In genomic region chr9:63786026-63786670, GRCm38 (mm10) we compare ENCODE assay signal across 13 mouse cellular contexts. TPM values are rescaled to one million over a fixed set of nuclear protein-coding genes. Genes with fewer than 3 reads are reported as not detected.
DNase-seq lines count a peak whose midpoint lies in the region; ATAC-seq and TF ChIP-seq lines count a peak whose summit lies in the region.
"Had no signal": no experiment of that assay in that cellular context is flagged by ENCODE, and none has a peak within 500 bp of the region (broad histone marks: within the 10 kb centered on the region; RNA-seq: fewer than 3 reads in every experiment).

No protein-coding gene starts in this region.

- H3K9me3 ChIP-seq in heart, embryonic 16.5 days (replicated peaks; ENCODE audit: control insufficient read depth, low read length), result no peaks in the 10 kb centered on the region
- H3K9me3 ChIP-seq in limb, embryonic 12.5 days, result no peaks in the 10 kb centered on the region
- no peaks in the 10 kb centered on the region for H3K9me3 ChIP-seq in stomach, embryonic 16.5 days (replicated peaks; ENCODE audit: control insufficient read depth, low read length)
- H3K9me3 ChIP-seq: neural tube, embryonic 13.5 days had no signal

- intact Hi-C loops in gastrocnemius, postnatal 36 days (cut with DNase I), result no loop called here

- ATAC-seq in heart, embryonic 16.5 days (replicated peaks; ENCODE audit: extremely low read depth, insufficient read depth, low FRiP score), result peak; percentile 18; the same call in 1 of the 2 replicates
- ATAC-seq in limb, embryonic 12.5 days (ENCODE audit: insufficient number of reproducible peaks, insufficient read depth, low FRiP score, low TSS enrichment, low read depth), result no peak
- ATAC-seq in stomach, embryonic 16.5 days (ENCODE audit: insufficient read depth, low FRiP score), result no peak

- no peak overlapping the region for H3K4me2 ChIP-seq in heart, embryonic 16.5 days (ENCODE audit: low read depth, low read length)
- H3K4me2 ChIP-seq in limb, embryonic 12.5 days, result no peak overlapping the region
- no peak overlapping the region for H3K4me2 ChIP-seq in stomach, embryonic 16.5 days (ENCODE audit: low read depth, low read length)
- H3K4me2 ChIP-seq: neural tube, embryonic 13.5 days had no signal

- peaks cover 7% of the 10 kb centered on the region for H3K4me1 ChIP-seq in heart, embryonic 16.5 days (ENCODE audit: control insufficient read depth, insufficient read depth, low read length)
- peaks cover 14% of the 10 kb centered on the region for H3K4me1 ChIP-seq in thymus, adult 2 months (replicated peaks; ENCODE audit: control insufficient read depth, insufficient read depth, low read length)
- peaks cover 74% of the 10 kb centered on the region for H3K4me1 ChIP-seq in limb, embryonic 12.5 days (replicated peaks)
- H3K4me1 ChIP-seq in stomach, embryonic 16.5 days (ENCODE audit: control insufficient read depth, insufficient read depth, low read length), result peaks cover 24% of the 10 kb centered on the region

- H3K9ac ChIP-seq in heart, embryonic 16.5 days (ENCODE audit: low read length), result no peak overlapping the region
- no peak overlapping the region for H3K9ac ChIP-seq in limb, embryonic 12.5 days (replicated peaks)
- H3K9ac ChIP-seq in stomach, embryonic 16.5 days (ENCODE audit: low read length), result no peak overlapping the region
- H3K9ac ChIP-seq: neural tube, embryonic 13.5 days had no signal

- H3K27ac ChIP-seq in heart, embryonic 16.5 days (ENCODE audit: low read length), result peak overlapping the region; percentile 30; the same call in 1 of the 2 replicates
- H3K27ac ChIP-seq in thymus, adult 2 months (ENCODE audit: control insufficient read depth, insufficient read depth, low read length), result no peak overlapping the region
- H3K27ac ChIP-seq in limb, embryonic 12.5 days, result peak overlapping the region; percentile 53; the same call in 1 of the 2 replicates
- 0 out of 2 replicates have a peak overlapping the region, but pooled peaks have one; percentile 20 for H3K27ac ChIP-seq in stomach, embryonic 16.5 days (ENCODE audit: low read length)
- H3K27ac ChIP-seq: neural tube, embryonic 13.5 days had no signal

- H3K36me3 ChIP-seq in heart, embryonic 16.5 days (ENCODE audit: control insufficient read depth, insufficient read depth), result no peaks in the 10 kb centered on the region
- no peaks in the 10 kb centered on the region for H3K36me3 ChIP-seq in thymus, adult 2 months (ENCODE audit: control insufficient read depth, insufficient read depth, low read length)
- H3K36me3 ChIP-seq in limb, embryonic 12.5 days, result no peaks in the 10 kb centered on the region
- no peaks in the 10 kb centered on the region for H3K36me3 ChIP-seq in stomach, embryonic 16.5 days (ENCODE audit: control insufficient read depth, insufficient read depth, low read length)
- H3K36me3 ChIP-seq: neural tube, embryonic 13.5 days had no signal

- 0 out of 2 replicates have a peak, but pooled peaks cover 2% of the 10 kb centered on the region for H3K27me3 ChIP-seq in heart, embryonic 16.5 days (ENCODE audit: control insufficient read depth, insufficient read depth, low read length)
- H3K27me3 ChIP-seq in thymus, adult 2 months (ENCODE audit: control insufficient read depth, insufficient read depth, low read length), result no peaks in the 10 kb centered on the region
- no peaks in the 10 kb centered on the region for H3K27me3 ChIP-seq in limb, embryonic 12.5 days
- no peaks in the 10 kb centered on the region for H3K27me3 ChIP-seq in stomach, embryonic 16.5 days (ENCODE audit: control insufficient read depth, insufficient read depth, low read length)

- H3K4me3 ChIP-seq in heart, embryonic 16.5 days (ENCODE audit: low read length), result no peak overlapping the region
- no peak overlapping the region for H3K4me3 ChIP-seq in thymus, adult 2 months (ENCODE audit: control insufficient read depth, insufficient read depth, low read length)
- H3K4me3 ChIP-seq in limb, embryonic 12.5 days (replicated peaks), result no peak overlapping the region
- no peak overlapping the region for H3K4me3 ChIP-seq in stomach, embryonic 16.5 days (replicated peaks; ENCODE audit: low read length)
- H3K4me3 ChIP-seq: neural tube, embryonic 13.5 days had no signal

- no peak for TF ChIP-seq CTCF in thymus, adult 2 months (IDR thresholded peaks at IDR 0.05; ENCODE audit: borderline replicate concordance, control insufficient read depth, extremely low read depth, insufficient read depth, low read length, poor library complexity)

- 26% methylated on average over 5 of the region's 5 CpGs for WGBS in heart, embryonic 16.5 days
- 36% methylated on average over 5 of the region's 5 CpGs for WGBS in thymus, adult 2 months
- WGBS in limb, embryonic 12.5 days, result 12% methylated on average over 5 of the region's 5 CpGs
- 13% methylated on average over 5 of the region's 5 CpGs for WGBS in stomach, embryonic 16.5 days

- DNase-seq in heart, postnatal 4 days, result no peak
- DNase-seq in thymus, postnatal 0 days (ENCODE audit: low spot score), result peak; percentile 49
- no peak for DNase-seq in thymus, adult 2 months
- DNase-seq in cerebellum, postnatal 10 days, result no peak
- no peak for DNase-seq in gastrocnemius, postnatal 36 days
- DNase-seq: cerebellum, adult 11 months; heart, postnatal 14 days; kidney, postnatal 14 days; right cerebral cortex, adult 18-20 months had no signal

- TF ChIP-seq POLR2A in thymus, adult 2 months (IDR thresholded peaks at IDR 0.05; ENCODE audit: control insufficient read depth, extremely low read depth, insufficient read depth, low read length, poor library complexity), result no peak

RNA-seq across cellular contexts. Expression of gene Smad3, which starts 28.4 kb away (rescaled TPM):
- 12.5 and 13.7 TPM in 2 replicates for polyA plus RNA-seq in heart, embryonic 16.5 days (2015; fragmentation: Nextera tagmentation; extraction: Ambion mirVana)
- 10 to 100 TPM; 20.7 to 20.9 TPM for total RNA-seq in heart, postnatal 4 days (2021)
- polyA plus RNA-seq in thymus, postnatal 0 days (2015; fragmentation: Nextera tagmentation; extraction: Ambion mirVana), result 18.5 and 21.1 TPM in 2 replicates
- 63.4 and 70.9 TPM in 2 replicates for polyA plus RNA-seq in thymus, adult 2 months (2012; rRNA removed)
- 39.9 and 43.4 TPM in 2 replicates for polyA plus RNA-seq in limb, embryonic 12.5 days (2016; fragmentation: Nextera tagmentation; extraction: Ambion mirVana)
- polyA plus RNA-seq in stomach, embryonic 16.5 days (2015; fragmentation: Nextera tagmentation; extraction: Ambion mirVana), result 14.6 and 15.1 TPM in 2 replicates
- 10 to 100 TPM; 46.3 to 56.9 TPM for total RNA-seq in gastrocnemius, postnatal 36 days (2021)
